Mouse (Mus musculus): Measurements from ENCODE around the gene Tmem161a. TPM values are rescaled to one million over a fixed set of nuclear protein-coding genes. Genes with fewer than 3 reads are reported as not detected.

Gene Tmem161a
- total RNA-seq, 1 experiment, result 73.9 TPM

GRCm38 (mm10) chr8:70194191-70194590 lies 22.0 kb downstream of the Tmem161a start:
- DNase-seq (ENCODE audit: low read depth, low spot score), result no peak
- no peak for TF ChIP-seq ZC3H11A (IDR thresholded peaks at IDR 0.05; ENCODE audit: borderline replicate concordance, low read depth, low read length)
- no peak for TF ChIP-seq CHD2 (IDR thresholded peaks at IDR 0.05; ENCODE audit: low read depth, low read length)
- no peak for TF ChIP-seq ZNF384 (IDR thresholded peaks at IDR 0.05; ENCODE audit: low read depth, low read length)
- no peak for TF ChIP-seq MAFK (IDR thresholded peaks at IDR 0.05; ENCODE audit: insufficient read depth, low read depth, low read length)
- TF ChIP-seq HCFC1 (IDR thresholded peaks at IDR 0.05; ENCODE audit: borderline replicate concordance, insufficient read depth, low read length), result no peak
- H3K4me1 ChIP-seq (ENCODE audit: control insufficient read depth in 2 of 2, insufficient read depth in 2 of 2, low read length in 2 of 2, poor library complexity in 1 of 2), result no peaks in the 10 kb centered on the region
- no peak overlapping the region for H3K9ac ChIP-seq (ENCODE audit: insufficient read depth, low read depth, low read length, poor library complexity, severe bottlenecking)
- H3K27ac ChIP-seq (ENCODE audit: insufficient read depth, low read depth, low read length, poor library complexity, severe bottlenecking), result no peak overlapping the region
- no peaks in the 10 kb centered on the region for H3K9me3 ChIP-seq (ENCODE audit: control insufficient read depth, insufficient read depth, low read depth, low read length)
- in situ Hi-C loops (cut with MboI; ENCODE audit: low sequenced_read_pairs in 2 of 2, unreplicated experiment in 2 of 2), result no loop called here
- no peak overlapping the region for H3K4me3 ChIP-seq (ENCODE audit: insufficient read depth in 1 of 2, low read depth in 1 of 2, low read length in 2 of 2, poor library complexity in 1 of 2, severe bottlenecking in 1 of 2)
- no peaks in the 10 kb centered on the region for H3K36me3 ChIP-seq (ENCODE audit: control insufficient read depth, insufficient read depth, low read length, poor library complexity, severe bottlenecking)

- TF ChIP-seq ZNF384 (IDR thresholded peaks at IDR 0.05; ENCODE audit: low read depth, low read length), result no peak
- no peak for TF ChIP-seq ZC3H11A (IDR thresholded peaks at IDR 0.05; ENCODE audit: borderline replicate concordance, low read depth, low read length)
- TF ChIP-seq HCFC1 (IDR thresholded peaks at IDR 0.05; ENCODE audit: borderline replicate concordance, insufficient read depth, low read length), result no peak
- no peak for TF ChIP-seq CHD2 (IDR thresholded peaks at IDR 0.05; ENCODE audit: low read depth, low read length)
- TF ChIP-seq MAFK (IDR thresholded peaks at IDR 0.05; ENCODE audit: insufficient read depth, low read depth, low read length), result no peak
- Histone ChIP-seq H3K4me3 (ENCODE audit: insufficient read depth in 1 of 2, low read depth in 1 of 2, low read length in 2 of 2, poor library complexity in 1 of 2, severe bottlenecking in 1 of 2) (no peak overlapping the region), H3K9me3 (ENCODE audit: control insufficient read depth, insufficient read depth, low read depth, low read length) (no peaks in the 10 kb centered on the region), H3K27ac (ENCODE audit: insufficient read depth, low read depth, low read length, poor library complexity, severe bottlenecking) (no peak overlapping the region), H3K9ac (ENCODE audit: insufficient read depth, low read depth, low read length, poor library complexity, severe bottlenecking) (no peak overlapping the region), H3K4me1 (ENCODE audit: control insufficient read depth in 2 of 2, insufficient read depth in 2 of 2, low read length in 2 of 2, poor library complexity in 1 of 2) (no peaks in the 10 kb centered on the region), H3K36me3 (ENCODE audit: control insufficient read depth, insufficient read depth, low read length, poor library complexity, severe bottlenecking) (no peaks in the 10 kb centered on the region)
- no peak for DNase-seq (ENCODE audit: low read depth, low spot score)
- in situ Hi-C loops (cut with MboI; ENCODE audit: low sequenced_read_pairs in 2 of 2, unreplicated experiment in 2 of 2), result no loop called here
These were observed 23.6 kb downstream of the Tmem161a start for GRCm38 (mm10) chr8:70195762-70196161.

GRCm38 (mm10) chr8:70197603-70198002 lies 25.4 kb downstream of the Tmem161a start:
- in situ Hi-C loops (cut with MboI; ENCODE audit: low sequenced_read_pairs in 2 of 2, unreplicated experiment in 2 of 2), result no loop called here
- Histone ChIP-seq H3K9me3 (ENCODE audit: control insufficient read depth, insufficient read depth, low read depth, low read length) (no peaks in the 10 kb centered on the region), H3K27ac (ENCODE audit: insufficient read depth, low read depth, low read length, poor library complexity, severe bottlenecking) (no peak overlapping the region), H3K9ac (ENCODE audit: insufficient read depth, low read depth, low read length, poor library complexity, severe bottlenecking) (no peak overlapping the region), H3K36me3 (ENCODE audit: control insufficient read depth, insufficient read depth, low read length, poor library complexity, severe bottlenecking) (no peaks in the 10 kb centered on the region), H3K4me3 (ENCODE audit: insufficient read depth in 1 of 2, low read depth in 1 of 2, low read length in 2 of 2, poor library complexity in 1 of 2, severe bottlenecking in 1 of 2) (no peak overlapping the region), H3K4me1 (ENCODE audit: control insufficient read depth in 2 of 2, insufficient read depth in 2 of 2, low read length in 2 of 2, poor library complexity in 1 of 2) (no peaks in the 10 kb centered on the region)
- TF ChIP-seq CHD2 (IDR thresholded peaks at IDR 0.05; ENCODE audit: low read depth, low read length), result no peak
- no peak for TF ChIP-seq HCFC1 (IDR thresholded peaks at IDR 0.05; ENCODE audit: borderline replicate concordance, insufficient read depth, low read length)
- TF ChIP-seq ZC3H11A (IDR thresholded peaks at IDR 0.05; ENCODE audit: borderline replicate concordance, low read depth, low read length), result no peak
- TF ChIP-seq MAFK (IDR thresholded peaks at IDR 0.05; ENCODE audit: insufficient read depth, low read depth, low read length), result no peak
- DNase-seq (ENCODE audit: low read depth, low spot score), result no peak

GRCm38 (mm10) chr8:70200098-70200681 lies 28.0 kb downstream of the Tmem161a start:
- Histone ChIP-seq H3K9ac (ENCODE audit: insufficient read depth, low read depth, low read length, poor library complexity, severe bottlenecking) (no peak overlapping the region), H3K4me1 (ENCODE audit: control insufficient read depth in 2 of 2, insufficient read depth in 2 of 2, low read length in 2 of 2, poor library complexity in 1 of 2) (peaks cover 0 to 2% of the 10 kb centered on the region in 2 experiments; a peak in 1 of 4 replicates), H3K36me3 (ENCODE audit: control insufficient read depth, insufficient read depth, low read length, poor library complexity, severe bottlenecking) (no peaks in the 10 kb centered on the region), H3K4me3 (ENCODE audit: insufficient read depth in 1 of 2, low read depth in 1 of 2, low read length in 2 of 2, poor library complexity in 1 of 2, severe bottlenecking in 1 of 2) (no peak overlapping the region), H3K9me3 (ENCODE audit: control insufficient read depth, insufficient read depth, low read depth, low read length) (no peaks in the 10 kb centered on the region), H3K27ac (ENCODE audit: insufficient read depth, low read depth, low read length, poor library complexity, severe bottlenecking) (no peak overlapping the region)
- DNase-seq (ENCODE audit: low read depth, low spot score), result no peak
- in situ Hi-C loops (cut with MboI; ENCODE audit: low sequenced_read_pairs in 2 of 2, unreplicated experiment in 2 of 2), result no loop called here
- TF ChIP-seq HCFC1 (IDR thresholded peaks at IDR 0.05; ENCODE audit: borderline replicate concordance, insufficient read depth, low read length) (no peak), ZC3H11A (IDR thresholded peaks at IDR 0.05; ENCODE audit: borderline replicate concordance, low read depth, low read length) (no peak), CHD2 (IDR thresholded peaks at IDR 0.05; ENCODE audit: low read depth, low read length) (no peak), ZNF384 (IDR thresholded peaks at IDR 0.05; ENCODE audit: low read depth, low read length) (no peak), MAFK (IDR thresholded peaks at IDR 0.05; ENCODE audit: insufficient read depth, low read depth, low read length) (no peak)
